Mouse (Mus musculus): ENCODE data around the gene Mettl14.
"Not testable (repeated sequence)": the region's sequence is repeated elsewhere in the genome, so short reads cannot be mapped to it uniquely, and the experiment has no call there.

Mettl14 gene

GRCm38 (mm10) chr3:123385486-123386156 lies at the start of gene Mettl14:
TSS of gene Mettl14 (minus strand) at chr3:123386108.
- DNase-seq (ENCODE audit: low spot score in 2 of 2) = peak; percentile 87 to 95

GRCm38 (mm10) chr3:123433362-123433761 lies 47.5 kb upstream of the Mettl14 start:
- DNase-seq (ENCODE audit: low spot score in 2 of 2) = no peak

- no peak for DNase-seq (ENCODE audit: low spot score in 2 of 2)
These were observed 46.2 kb upstream of the Mettl14 start for GRCm38 (mm10) chr3:123431951-123432674.

GRCm38 (mm10) chr3:123429597-123430458 lies 43.9 kb upstream of the Mettl14 start:
- no peak for DNase-seq (ENCODE audit: low spot score in 2 of 2)

GRCm38 (mm10) chr3:123428005-123428404 lies 42.1 kb upstream of the Mettl14 start:
- no peak for DNase-seq (ENCODE audit: low spot score in 2 of 2)

GRCm38 (mm10) chr3:123425647-123426046 lies 39.7 kb upstream of the Mettl14 start:
- no peak for DNase-seq (ENCODE audit: low spot score in 2 of 2)

- no peak for DNase-seq (ENCODE audit: low spot score in 2 of 2)
These were observed 27.3 kb upstream of the Mettl14 start for GRCm38 (mm10) chr3:123413173-123413572.

GRCm38 (mm10) chr3:123411821-123412578 lies 26.1 kb upstream of the Mettl14 start:
- DNase-seq (ENCODE audit: low spot score in 2 of 2) = no peak

GRCm38 (mm10) chr3:123404945-123405344 lies 19.0 kb upstream of the Mettl14 start:
- DNase-seq (ENCODE audit: low spot score in 2 of 2) = no peak

- no peak for DNase-seq (ENCODE audit: low spot score in 2 of 2)
These were observed 11.9 kb upstream of the Mettl14 start for GRCm38 (mm10) chr3:123397562-123398481.

GRCm38 (mm10) chr3:123395611-123396010 lies 9.7 kb upstream of the Mettl14 start:
- no peak for DNase-seq (ENCODE audit: low spot score in 2 of 2)

GRCm38 (mm10) chr3:123391180-123391579 lies 5.3 kb upstream of the Mettl14 start:
- no peak for DNase-seq (ENCODE audit: low spot score in 2 of 2)

- not testable (repeated sequence) for DNase-seq (ENCODE audit: low spot score in 2 of 2)
These were observed 361 bp upstream of the Mettl14 start for GRCm38 (mm10) chr3:123386157-123386780.

- no peak for DNase-seq (ENCODE audit: low spot score in 2 of 2)
These were observed 806 bp downstream of the Mettl14 start for GRCm38 (mm10) chr3:123385118-123385485.

- no peak for DNase-seq (ENCODE audit: low spot score in 2 of 2)
These were observed 1.5 kb downstream of the Mettl14 start for GRCm38 (mm10) chr3:123384435-123384834.

- no peak for DNase-seq (ENCODE audit: low spot score in 2 of 2)
These were observed 9.3 kb downstream of the Mettl14 start for GRCm38 (mm10) chr3:123376562-123376961.

GRCm38 (mm10) chr3:123371766-123372535 lies 14.0 kb downstream of the Mettl14 start:
- peak in 1 of 2 experiments; percentile 12 for DNase-seq (ENCODE audit: low spot score in 2 of 2)

- DNase-seq (ENCODE audit: low spot score in 2 of 2) = no peak
These were observed 15.0 kb downstream of the Mettl14 start for GRCm38 (mm10) chr3:123370927-123371326.

GRCm38 (mm10) chr3:123369161-123369560 lies 16.7 kb downstream of the Mettl14 start:
- no peak for DNase-seq (ENCODE audit: low spot score in 2 of 2)

Measured in spleen, postnatal 14 days (tissue).